Mouse (Mus musculus): ENCODE results near the gene Kcnh7. TPM values are rescaled to one million over a fixed set of nuclear protein-coding genes. Genes with fewer than 3 reads are reported as not detected.

Gene Kcnh7
- total RNA-seq, 1 experiment: 0.04 TPM

- H3K27ac ChIP-seq (ENCODE audit: insufficient read depth, low read depth, low read length, poor library complexity, severe bottlenecking): no peak within 1 kb of the TSS
- H3K4me1 ChIP-seq (ENCODE audit: control insufficient read depth in 2 of 2, insufficient read depth in 2 of 2, low read length in 2 of 2, poor library complexity in 1 of 2): peaks cover 2 to 4% of the 10 kb centered on the region in 2 experiments; a peak in 1 of 4 replicates
- no peaks in the 10 kb centered on the region for H3K36me3 ChIP-seq (ENCODE audit: control insufficient read depth, insufficient read depth, low read length, poor library complexity, severe bottlenecking)
- peak within 1 kb of the TSS; percentile 63 for H3K9ac ChIP-seq (ENCODE audit: insufficient read depth, low read depth, low read length, poor library complexity, severe bottlenecking)
- in situ Hi-C loops (cut with MboI; ENCODE audit: low sequenced_read_pairs in 2 of 2, unreplicated experiment in 2 of 2): no loop called here
- TF ChIP-seq HCFC1 (IDR thresholded peaks at IDR 0.05; ENCODE audit: borderline replicate concordance, insufficient read depth, low read length) (peak; percentile 57; the same call in 1 of the 2 replicates), CHD2 (IDR thresholded peaks at IDR 0.05; ENCODE audit: low read depth, low read length) (no peak)
- H3K9me3 ChIP-seq (ENCODE audit: control insufficient read depth, insufficient read depth, low read depth, low read length): no peaks in the 10 kb centered on the region
- peak within 1 kb of the TSS; percentile 70 to 71 for H3K4me3 ChIP-seq (ENCODE audit: insufficient read depth in 1 of 2, low read depth in 1 of 2, low read length in 2 of 2, poor library complexity in 1 of 2, severe bottlenecking in 1 of 2)
- DNase-seq (ENCODE audit: low read depth, low spot score): peak; percentile 84
Observed at GRCm38 (mm10) chr2:62664135-62664670, 519.9 kb downstream of the Kcnh7 start, which contains the start of gene Gca. Gene Gca, plus strand, starts transcription at chr2:62664285.

- TF ChIP-seq ZC3H11A (IDR thresholded peaks at IDR 0.05; ENCODE audit: borderline replicate concordance, low read depth, low read length) (no peak), ZNF384 (IDR thresholded peaks at IDR 0.05; ENCODE audit: low read depth, low read length) (no peak), CHD2 (IDR thresholded peaks at IDR 0.05; ENCODE audit: low read depth, low read length) (no peak), HCFC1 (IDR thresholded peaks at IDR 0.05; ENCODE audit: borderline replicate concordance, insufficient read depth, low read length) (no peak), MAFK (IDR thresholded peaks at IDR 0.05; ENCODE audit: insufficient read depth, low read depth, low read length) (no peak)
- Histone ChIP-seq H3K4me1 (ENCODE audit: control insufficient read depth in 2 of 2, insufficient read depth in 2 of 2, low read length in 2 of 2, poor library complexity in 1 of 2) (peaks cover 2 to 4% of the 10 kb centered on the region in 2 experiments; a peak in 1 of 4 replicates), H3K9me3 (ENCODE audit: control insufficient read depth, insufficient read depth, low read depth, low read length) (no peaks in the 10 kb centered on the region), H3K27ac (ENCODE audit: insufficient read depth, low read depth, low read length, poor library complexity, severe bottlenecking) (no peak overlapping the region), H3K36me3 (ENCODE audit: control insufficient read depth, insufficient read depth, low read length, poor library complexity, severe bottlenecking) (no peaks in the 10 kb centered on the region), H3K9ac (ENCODE audit: insufficient read depth, low read depth, low read length, poor library complexity, severe bottlenecking) (no peak overlapping the region), H3K4me3 (ENCODE audit: insufficient read depth in 1 of 2, low read depth in 1 of 2, low read length in 2 of 2, poor library complexity in 1 of 2, severe bottlenecking in 1 of 2) (no peak overlapping the region)
- DNase-seq (ENCODE audit: low read depth, low spot score): no peak
- in situ Hi-C loops (cut with MboI; ENCODE audit: low sequenced_read_pairs in 2 of 2, unreplicated experiment in 2 of 2): no loop called here
Observed at GRCm38 (mm10) chr2:62662560-62662959, 521.5 kb downstream of the Kcnh7 start.

DNA sequence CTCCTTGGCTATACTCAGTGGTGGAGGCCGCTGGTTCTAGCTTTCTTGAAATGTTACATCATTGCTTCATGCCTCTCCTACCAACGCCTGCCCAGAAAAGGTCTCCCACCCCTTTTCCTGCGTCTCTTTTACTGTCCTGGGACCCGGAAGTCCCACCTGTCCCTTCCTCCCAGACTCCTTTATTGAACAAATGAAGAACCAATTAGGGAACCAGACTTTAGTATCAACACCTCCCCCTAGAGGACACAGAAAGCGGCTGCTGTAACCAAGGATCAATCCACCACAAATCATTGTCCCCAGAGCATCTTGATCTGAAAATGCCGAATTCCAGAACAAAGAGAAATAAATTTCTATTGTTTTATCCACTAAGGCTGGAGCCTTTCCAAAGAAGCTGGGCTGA lies 523.5 kb downstream of the Kcnh7 start:
- H3K36me3 ChIP-seq (ENCODE audit: control insufficient read depth, insufficient read depth, low read length, poor library complexity, severe bottlenecking): no peaks in the 10 kb centered on the region
- 0 out of 4 replicates have a peak, but pooled peaks cover 0 to 4% of the 10 kb centered on the region in 2 experiments for H3K4me1 ChIP-seq (ENCODE audit: control insufficient read depth in 2 of 2, insufficient read depth in 2 of 2, low read length in 2 of 2, poor library complexity in 1 of 2)
- H3K9me3 ChIP-seq (ENCODE audit: control insufficient read depth, insufficient read depth, low read depth, low read length): no peaks in the 10 kb centered on the region
- TF ChIP-seq ZNF384 (IDR thresholded peaks at IDR 0.05; ENCODE audit: low read depth, low read length): no peak
- in situ Hi-C loops (cut with MboI; ENCODE audit: low sequenced_read_pairs in 2 of 2, unreplicated experiment in 2 of 2): no loop called here
- DNase-seq (ENCODE audit: low read depth, low spot score): peak; percentile 33
- no peak overlapping the region for H3K9ac ChIP-seq (ENCODE audit: insufficient read depth, low read depth, low read length, poor library complexity, severe bottlenecking)
- H3K4me3 ChIP-seq (ENCODE audit: insufficient read depth in 1 of 2, low read depth in 1 of 2, low read length in 2 of 2, poor library complexity in 1 of 2, severe bottlenecking in 1 of 2): no peak overlapping the region
- H3K27ac ChIP-seq (ENCODE audit: insufficient read depth, low read depth, low read length, poor library complexity, severe bottlenecking): no peak overlapping the region

DNA sequence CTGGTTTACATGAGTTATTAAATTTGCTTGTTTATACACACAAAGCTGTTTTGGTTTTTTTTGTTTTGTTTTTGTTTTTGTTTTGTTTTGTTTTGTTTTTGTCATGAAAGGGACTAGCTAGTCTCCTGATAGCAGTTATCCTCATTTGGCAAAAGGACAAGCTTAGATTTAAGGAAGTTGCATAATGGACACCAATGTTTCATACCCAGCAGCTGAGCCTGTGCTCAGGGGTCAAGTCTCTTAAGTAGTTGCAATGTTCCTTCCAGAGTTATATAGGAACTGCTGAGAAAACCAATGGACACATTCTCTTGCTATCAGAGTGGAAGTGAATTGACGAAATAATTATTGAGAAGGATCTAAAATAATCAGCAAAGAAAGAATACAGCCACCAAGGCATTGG lies 528.0 kb downstream of the Kcnh7 start:
- in situ Hi-C loops (cut with MboI; ENCODE audit: low sequenced_read_pairs in 2 of 2, unreplicated experiment in 2 of 2): no loop called here

More for the DNA sequence above, 528.0 kb downstream of the Kcnh7 start:
- TF ChIP-seq ZC3H11A (IDR thresholded peaks at IDR 0.05; ENCODE audit: borderline replicate concordance, low read depth, low read length) (no peak), HCFC1 (IDR thresholded peaks at IDR 0.05; ENCODE audit: borderline replicate concordance, insufficient read depth, low read length) (no peak), CHD2 (IDR thresholded peaks at IDR 0.05; ENCODE audit: low read depth, low read length) (no peak), ZNF384 (IDR thresholded peaks at IDR 0.05; ENCODE audit: low read depth, low read length) (no peak), MAFK (IDR thresholded peaks at IDR 0.05; ENCODE audit: insufficient read depth, low read depth, low read length) (no peak)
- no peak overlapping the region for H3K4me3 ChIP-seq (ENCODE audit: insufficient read depth in 1 of 2, low read depth in 1 of 2, low read length in 2 of 2, poor library complexity in 1 of 2, severe bottlenecking in 1 of 2)
- no peak for DNase-seq (ENCODE audit: low read depth, low spot score)
- no peaks in the 10 kb centered on the region for H3K36me3 ChIP-seq (ENCODE audit: control insufficient read depth, insufficient read depth, low read length, poor library complexity, severe bottlenecking)
- H3K9ac ChIP-seq (ENCODE audit: insufficient read depth, low read depth, low read length, poor library complexity, severe bottlenecking): no peak overlapping the region
- H3K27ac ChIP-seq (ENCODE audit: insufficient read depth, low read depth, low read length, poor library complexity, severe bottlenecking): no peak overlapping the region
- 0 out of 4 replicates have a peak, but pooled peaks cover 0 to 2% of the 10 kb centered on the region in 2 experiments for H3K4me1 ChIP-seq (ENCODE audit: control insufficient read depth in 2 of 2, insufficient read depth in 2 of 2, low read length in 2 of 2, poor library complexity in 1 of 2)
- no peaks in the 10 kb centered on the region for H3K9me3 ChIP-seq (ENCODE audit: control insufficient read depth, insufficient read depth, low read depth, low read length)

All from ES-E14 (cell line).